Mouse (Mus musculus): ENCODE data around the gene Aox2.
A peak's percentile ranks its signal among the peaks of the same experiment; 100 is the strongest.

Gene Aox2

DNA sequence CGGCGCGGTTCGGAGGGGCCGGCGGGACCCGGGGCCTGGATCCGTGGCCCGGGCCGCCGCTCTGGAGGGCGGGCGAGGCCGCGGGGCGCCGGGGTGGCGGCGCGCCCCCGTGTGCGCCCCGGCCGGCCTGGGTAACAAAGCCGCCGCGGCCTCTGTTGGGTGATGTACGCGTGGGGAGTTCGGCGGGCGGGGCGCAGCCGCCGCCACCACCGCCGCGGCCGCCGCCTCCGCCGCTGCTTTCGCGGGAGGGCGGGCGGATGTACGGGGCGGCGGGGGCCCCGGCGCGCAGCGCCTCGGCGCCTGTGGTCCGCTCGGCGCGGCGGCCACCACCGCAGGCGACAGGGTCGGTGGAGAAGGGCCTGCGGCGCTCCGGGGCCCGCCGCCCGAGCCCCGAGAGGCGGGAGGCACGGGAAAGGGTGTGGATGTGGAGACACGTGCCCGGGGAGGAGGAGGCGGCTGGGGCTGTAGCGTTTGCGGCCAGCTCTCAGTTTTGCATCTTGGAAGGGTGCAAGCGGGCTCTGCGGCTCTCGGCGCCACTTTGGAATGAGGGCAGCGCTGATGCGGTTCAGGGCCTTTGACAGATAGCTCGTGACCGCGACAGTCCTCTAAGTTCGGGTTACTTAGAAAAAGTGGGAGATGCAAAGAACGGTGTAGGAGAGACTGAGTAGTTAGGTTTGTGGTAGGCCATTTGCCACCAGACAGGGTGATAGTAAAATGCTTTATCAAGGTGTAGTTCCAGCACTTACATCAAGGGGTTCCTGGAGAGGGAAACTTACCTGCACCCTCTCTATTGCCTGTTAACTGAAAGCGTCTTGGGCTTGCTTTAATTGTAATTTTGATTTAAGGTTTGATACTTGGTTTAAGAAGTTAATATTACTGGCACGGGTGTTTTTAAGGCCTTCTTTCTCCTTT is 115.4 kb downstream of the Aox2 start:
- ATAC-seq (ENCODE audit: insufficient number of reproducible peaks, low FRiP score, low TSS enrichment): peak; percentile 49

DNA sequence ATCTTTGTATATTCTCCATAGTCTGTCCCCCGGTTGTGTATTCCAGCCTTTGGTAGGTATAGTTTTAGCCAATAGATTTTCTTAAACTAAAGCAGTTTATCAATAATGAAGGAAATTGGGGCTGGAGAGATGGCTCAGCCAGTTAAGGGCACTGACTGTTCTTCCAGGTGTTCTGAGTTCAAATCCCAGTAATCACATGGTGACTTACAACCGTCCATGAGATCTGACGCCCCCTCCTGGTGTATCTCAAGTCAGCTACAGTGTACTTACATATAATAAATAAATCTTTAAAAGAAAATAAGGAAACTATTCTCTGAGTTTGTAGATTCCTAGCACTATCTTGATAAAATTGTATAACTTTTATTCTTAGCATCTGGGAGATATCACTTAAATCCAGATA is 117.2 kb downstream of the Aox2 start:
- ATAC-seq (ENCODE audit: insufficient number of reproducible peaks, low FRiP score, low TSS enrichment): no peak

DNA sequence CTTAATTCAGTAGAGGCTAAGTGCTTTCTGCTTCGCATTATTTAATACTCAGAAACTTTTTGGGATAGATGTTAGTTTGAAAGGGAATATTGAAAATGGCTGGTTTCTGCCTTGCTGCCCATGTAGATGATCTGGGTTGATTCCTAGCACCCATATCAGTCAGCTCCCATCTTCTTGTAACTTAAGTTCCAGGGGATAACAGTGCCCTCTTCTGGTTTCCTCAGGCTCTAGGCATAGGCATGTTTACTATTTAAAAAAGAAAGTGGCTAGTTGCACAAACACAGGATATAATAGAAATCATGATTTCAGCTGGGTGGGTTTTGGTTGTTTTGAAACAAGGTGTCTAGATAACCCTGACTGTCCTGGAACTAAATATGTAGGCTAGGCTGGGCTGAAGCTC is 118.1 kb downstream of the Aox2 start:
- no peak for ATAC-seq (ENCODE audit: insufficient number of reproducible peaks, low FRiP score, low TSS enrichment)

- ATAC-seq (ENCODE audit: insufficient number of reproducible peaks, low FRiP score, low TSS enrichment): no peak
Observed at GRCm38 (mm10) chr1:58397731-58398130, 119.6 kb downstream of the Aox2 start.

- ATAC-seq (ENCODE audit: insufficient number of reproducible peaks, low FRiP score, low TSS enrichment): no peak
Observed at GRCm38 (mm10) chr1:58401396-58401795, 123.3 kb downstream of the Aox2 start.

DNA sequence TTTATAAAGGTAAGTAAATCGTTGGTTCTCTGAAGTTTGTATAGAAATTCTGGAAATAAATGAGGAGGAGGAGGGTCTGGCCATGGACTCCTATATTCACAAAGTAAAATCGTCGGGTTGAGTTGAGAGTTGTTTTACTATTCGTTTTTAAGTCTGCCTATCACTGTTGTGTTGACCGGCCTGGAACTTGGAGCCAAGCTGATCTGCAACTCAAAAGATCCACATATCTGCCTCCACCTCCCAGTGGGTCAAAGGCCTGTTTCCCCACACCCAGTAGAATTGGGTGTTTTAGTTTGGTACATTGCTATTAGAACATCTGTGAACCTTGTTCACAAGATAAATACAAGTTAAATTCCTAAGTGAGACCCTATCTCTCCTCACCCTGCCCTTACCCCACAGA is 125.6 kb downstream of the Aox2 start:
- no peak for ATAC-seq (ENCODE audit: insufficient number of reproducible peaks, low FRiP score, low TSS enrichment)

DNA sequence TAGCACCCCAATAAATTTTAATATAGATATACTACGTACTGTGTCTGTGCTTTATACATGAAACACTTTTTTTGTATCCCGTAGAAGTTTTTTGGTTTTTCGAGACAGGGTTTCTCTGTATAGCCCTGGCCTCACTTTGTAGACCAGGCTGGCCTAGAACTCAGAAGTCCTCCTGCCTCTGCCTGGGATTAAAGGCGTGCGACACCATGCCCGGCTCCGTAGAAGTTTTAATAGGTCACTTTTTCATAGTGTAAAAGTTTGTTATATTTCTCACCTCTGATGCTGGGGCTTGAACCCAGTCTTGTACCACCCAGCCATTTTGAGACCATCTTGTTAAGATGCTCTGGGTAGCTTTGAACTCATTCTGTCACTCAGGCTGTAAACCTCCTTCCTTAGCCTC is 129.2 kb downstream of the Aox2 start:
- ATAC-seq (ENCODE audit: insufficient number of reproducible peaks, low FRiP score, low TSS enrichment): no peak

GRCm38 (mm10) chr1:58408141-58408540 is 130.0 kb downstream of the Aox2 start:
- ATAC-seq (ENCODE audit: insufficient number of reproducible peaks, low FRiP score, low TSS enrichment): no peak

DNA sequence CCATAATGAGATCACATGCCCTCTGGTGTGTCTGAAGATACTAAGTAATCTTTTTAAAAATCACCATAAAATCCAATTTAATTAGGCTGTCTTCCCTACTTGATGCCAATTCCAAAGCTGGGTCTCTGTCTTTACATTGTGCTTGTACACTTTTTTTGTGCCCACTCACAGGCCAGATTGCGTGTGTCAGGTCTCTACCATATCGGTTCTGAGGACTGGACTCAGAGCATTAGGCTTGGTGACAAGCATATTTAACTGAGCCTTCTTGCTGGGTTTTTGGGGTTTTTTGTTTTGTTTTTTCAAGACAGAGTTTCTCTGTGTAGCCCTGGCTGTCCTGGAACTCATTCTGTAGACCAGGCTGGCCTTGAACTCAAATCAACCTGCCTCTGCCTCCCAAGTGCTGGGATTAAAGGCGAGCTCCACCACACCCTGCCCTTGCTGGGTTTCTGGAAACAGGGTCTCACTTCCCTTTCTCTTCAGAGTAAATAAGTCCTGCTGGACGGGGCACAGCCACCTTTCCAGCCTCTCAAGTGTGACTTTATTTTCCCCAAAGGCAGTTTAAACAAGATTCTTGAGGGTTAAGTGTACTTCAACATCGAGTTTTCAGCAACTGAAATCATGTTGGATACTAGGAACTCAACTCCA is 131.5 kb downstream of the Aox2 start:
- ATAC-seq (ENCODE audit: insufficient number of reproducible peaks, low FRiP score, low TSS enrichment): no peak

DNA sequence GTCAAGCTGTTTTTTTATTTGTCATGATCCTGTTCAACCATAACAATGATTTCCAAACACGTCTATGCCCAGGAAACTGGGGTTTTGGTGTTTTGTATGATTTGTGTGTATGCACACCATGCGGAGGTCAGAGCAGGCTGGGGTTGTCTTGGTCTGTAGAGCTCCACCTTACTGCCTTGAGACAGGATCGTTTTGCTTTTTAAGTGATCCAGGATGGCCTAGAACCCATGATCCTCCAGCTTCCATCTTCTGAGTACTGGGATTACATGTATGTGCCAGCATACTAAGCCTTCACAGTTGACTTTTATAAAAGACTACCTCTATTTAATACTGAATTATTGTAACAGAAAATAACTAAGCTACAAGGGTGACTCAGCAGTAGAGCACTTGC is 132.1 kb downstream of the Aox2 start:
- no peak for ATAC-seq (ENCODE audit: insufficient number of reproducible peaks, low FRiP score, low TSS enrichment)

- no peak for ATAC-seq (ENCODE audit: insufficient number of reproducible peaks, low FRiP score, low TSS enrichment)
Observed at GRCm38 (mm10) chr1:58410776-58411175, 132.7 kb downstream of the Aox2 start.

GRCm38 (mm10) chr1:58415442-58415841 is 137.3 kb downstream of the Aox2 start:
- ATAC-seq (ENCODE audit: insufficient number of reproducible peaks, low FRiP score, low TSS enrichment): no peak

DNA sequence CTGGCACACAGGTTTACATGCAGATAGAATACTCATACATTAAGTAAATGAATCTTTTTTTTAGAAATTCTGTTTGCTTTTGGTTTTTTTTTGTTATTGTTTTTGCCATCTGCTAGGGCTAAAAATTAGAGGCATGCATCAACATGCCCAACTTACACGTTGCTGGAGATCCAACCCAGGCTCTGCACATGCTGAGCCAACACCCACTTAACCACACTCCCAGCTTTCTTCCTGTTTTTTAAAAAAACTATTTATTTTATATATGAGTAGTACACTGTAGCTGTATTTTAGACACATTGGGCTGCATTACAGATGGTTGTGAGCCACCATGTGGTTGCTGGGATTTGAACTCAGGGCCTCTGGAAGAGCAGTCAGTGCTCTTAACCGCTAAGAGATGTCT is 137.9 kb downstream of the Aox2 start:
- ATAC-seq (ENCODE audit: insufficient number of reproducible peaks, low FRiP score, low TSS enrichment): no peak

DNA sequence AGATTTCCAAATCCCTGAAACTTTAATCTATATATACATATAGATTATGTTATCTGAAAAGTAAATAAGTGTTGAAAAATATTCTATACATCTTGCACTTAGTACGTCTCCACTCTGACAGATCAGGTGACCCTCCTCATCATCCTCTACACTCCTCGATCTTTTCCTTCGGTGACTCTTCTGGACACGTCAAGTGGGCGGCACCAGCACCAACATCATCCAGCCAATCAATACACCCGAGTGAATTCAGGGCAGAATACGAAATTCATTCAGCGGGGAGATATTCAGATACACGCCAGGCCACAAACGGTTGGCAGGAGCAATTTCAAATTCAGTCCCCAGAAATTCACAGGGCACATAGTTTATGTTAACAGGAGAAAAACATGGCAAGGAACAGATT is 141.9 kb downstream of the Aox2 start:
- ATAC-seq (ENCODE audit: insufficient number of reproducible peaks, low FRiP score, low TSS enrichment): no peak

- ATAC-seq (ENCODE audit: insufficient number of reproducible peaks, low FRiP score, low TSS enrichment): no peak
Observed at GRCm38 (mm10) chr1:58420961-58421360, 142.8 kb downstream of the Aox2 start.

- ATAC-seq (ENCODE audit: insufficient number of reproducible peaks, low FRiP score, low TSS enrichment): 0 out of 2 replicates have a peak, but pooled peaks have one; percentile 13
Observed at GRCm38 (mm10) chr1:58422879-58423278, 144.8 kb downstream of the Aox2 start.

DNA sequence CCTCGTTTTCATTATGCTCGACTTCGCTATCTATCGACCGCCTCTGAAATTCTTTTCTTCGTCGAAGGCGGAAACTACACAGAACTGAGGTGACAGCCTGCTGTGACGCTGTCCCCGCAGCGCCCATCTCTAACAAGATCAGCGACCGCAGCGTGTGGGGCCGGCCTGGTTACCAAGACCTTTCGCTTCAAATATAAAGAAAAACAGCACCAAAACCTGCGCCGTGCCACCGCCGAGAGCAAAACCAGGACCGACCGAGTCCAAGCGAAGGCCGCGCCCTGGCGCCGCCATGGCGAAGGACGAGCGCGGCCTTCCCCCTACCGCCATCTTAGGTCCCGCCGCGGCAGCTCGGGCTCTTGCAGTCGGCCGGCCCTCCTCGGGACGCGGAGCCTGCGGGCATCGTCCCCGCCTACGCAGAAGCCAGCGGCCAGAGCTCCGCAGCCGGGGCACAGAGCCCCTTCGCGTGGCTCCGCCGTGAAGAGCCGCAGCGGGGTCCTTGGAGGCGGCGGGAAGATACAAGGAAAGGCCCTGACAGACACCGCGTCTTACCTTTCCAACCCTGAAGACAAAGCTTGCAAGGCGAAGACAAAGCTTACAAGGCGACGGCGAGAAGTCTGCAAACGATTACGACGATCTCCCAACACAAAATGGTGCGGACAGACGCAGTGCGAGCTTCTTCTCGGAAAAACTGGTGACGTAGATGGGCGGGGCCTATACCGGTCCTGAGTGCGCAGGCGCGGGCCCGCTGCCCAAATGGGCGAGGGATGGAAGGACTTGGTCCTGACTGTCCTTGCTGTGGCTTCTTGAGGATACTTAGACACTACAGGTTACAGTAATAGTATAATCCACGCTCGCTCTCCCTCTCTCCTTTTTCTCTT is 145.5 kb downstream of the Aox2 start, which contains the start of gene Clk1:
Gene Clk1, minus strand, starts transcription at position 696 of the 878 bp plus-strand sequence.
- ATAC-seq (ENCODE audit: insufficient number of reproducible peaks, low FRiP score, low TSS enrichment): peak; percentile 90

GRCm38 (mm10) chr1:58424551-58424950 is 146.4 kb downstream of the Aox2 start:
- no peak for ATAC-seq (ENCODE audit: insufficient number of reproducible peaks, low FRiP score, low TSS enrichment)
